Mouse (Mus musculus) liver, postnatal 0 days (tissue): ENCODE measurements at regions not wholly inside any gene's neighbourhood (a gene's known extent, or its start where the extent isn't known, plus 50 kb on each side); places are given as distances from the start of the nearest gene placed in this dataset.

Experiments used
- ATAC-seq: fragments of 200-750 bp; cut with Nextera tagmentation; 2 replicates; pipeline ENCODE4 v1.8.0; 2017; ENCODE audit warnings: mild to moderate bottlenecking, moderate library complexity
- DNase-seq: peaks from one replicate; pipeline ENCODE4 v3.0.0-alpha.2; 2016
- H3K27ac ChIP-seq: fragments of 300-500 bp; sonication (generic); 2 replicates; pipeline ENCODE4 v1.5.1; 2014; ENCODE audit warnings: antibody characterized with exemption, moderate library complexity, mild to moderate bottlenecking, low read depth
- H3K27me3 ChIP-seq: fragments of 300-500 bp; sonication (generic); 2 replicates; pipeline ENCODE4 v1.6.1; 2014; ENCODE audit warnings: low read length, control low read depth, mixed read lengths; ENCODE audit not compliant: insufficient read depth
- H3K36me3 ChIP-seq: fragments of 300-500 bp; sonication (generic); replicated peaks from 2 replicates; pipeline ENCODE4 v1.6.1; 2014; ENCODE audit warnings: mild to moderate bottlenecking, control low read depth, low read length, moderate library complexity, mixed read lengths; ENCODE audit not compliant: insufficient read depth
- H3K4me1 ChIP-seq: fragments of 300-500 bp; sonication (generic); 2 replicates; pipeline ENCODE4 v1.6.1; 2014; ENCODE audit warnings: antibody characterized with exemption, mild to moderate bottlenecking, control low read depth; ENCODE audit not compliant: insufficient read depth
- H3K4me2 ChIP-seq: fragments of 300-500 bp; sonication (generic); 2 replicates; pipeline ENCODE4 v1.6.1; 2014; ENCODE audit warnings: low read depth, mild to moderate bottlenecking, low read length, moderate library complexity, mixed read lengths
- H3K4me3 ChIP-seq: fragments of 300-500 bp; sonication (generic); 2 replicates; pipeline ENCODE4 v1.5.1; 2014; ENCODE audit warnings: low read depth, low read length
- H3K9ac ChIP-seq: fragments of 300-500 bp; sonication (generic); replicated peaks from 2 replicates; pipeline ENCODE4 v1.6.1; 2014; ENCODE audit warnings: mild to moderate bottlenecking, moderate library complexity
- H3K9me3 ChIP-seq: fragments of 300-500 bp; sonication (generic); 2 replicates; pipeline ENCODE4 v1.6.1; 2016; ENCODE audit warnings: mild to moderate bottlenecking, control low read depth, low read length, mixed read lengths
- CTCF ChIP-seq: sonication (generic); IDR thresholded peaks from 2 replicates; pipeline ENCODE4 v1.5.1; 2016; ENCODE audit warnings: antibody characterized with exemption, low read depth
- EP300 ChIP-seq: IDR thresholded peaks from 2 replicates; pipeline ENCODE4 v1.6.1; 2016; ENCODE audit warnings: antibody characterized with exemption, low read depth, mild to moderate bottlenecking
- WGBS: fragments of 180-500 bp; shearing (Covaris S2); extraction: QIAGEN DNeasy Blood & Tissue Kit; methylation state at CpG from one replicate; pipeline ENCODE4 v1.1.7; 2014; ENCODE audit not compliant: insufficient replicate concordance; 5-methylcytosine and 5-hydroxymethylcytosine counted together

DNA sequence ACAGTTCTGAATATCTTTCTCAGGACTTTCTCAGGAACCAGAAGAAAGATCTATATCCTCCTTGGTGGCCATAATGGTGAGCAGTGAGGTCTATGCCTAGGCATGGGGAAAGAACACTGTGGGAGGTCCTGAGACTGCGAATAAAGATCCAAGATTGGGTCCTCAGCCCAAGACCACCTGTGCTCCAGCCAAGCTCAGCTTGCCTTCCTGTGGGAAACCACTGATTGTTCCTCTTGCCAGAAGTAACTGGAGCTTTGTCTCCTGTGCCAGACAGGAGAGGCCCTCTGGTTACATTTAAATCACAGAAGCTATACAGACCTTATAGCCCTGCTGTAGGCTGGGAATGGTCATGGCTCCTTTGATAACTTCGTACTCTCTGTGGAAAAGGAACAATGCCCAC lies 148.8 kb upstream of the Sh3bp4 start:
- Histone ChIP-seq H3K4me3 (no peak overlapping the region), H3K9ac (no peak overlapping the region), H3K9me3 (no peaks in the 10 kb centered on the region), H3K36me3 (no peaks in the 10 kb centered on the region), H3K27ac (no peak overlapping the region), H3K27me3 (no peaks in the 10 kb centered on the region), H3K4me1 (no peaks in the 10 kb centered on the region), H3K4me2 (no peak overlapping the region)
- TF ChIP-seq EP300 (no peak), CTCF (no peak)
- ATAC-seq (no peak), DNase-seq (no peak)
- WGBS, result 61% methylated on average over 2 of the region's 2 CpGs

DNA sequence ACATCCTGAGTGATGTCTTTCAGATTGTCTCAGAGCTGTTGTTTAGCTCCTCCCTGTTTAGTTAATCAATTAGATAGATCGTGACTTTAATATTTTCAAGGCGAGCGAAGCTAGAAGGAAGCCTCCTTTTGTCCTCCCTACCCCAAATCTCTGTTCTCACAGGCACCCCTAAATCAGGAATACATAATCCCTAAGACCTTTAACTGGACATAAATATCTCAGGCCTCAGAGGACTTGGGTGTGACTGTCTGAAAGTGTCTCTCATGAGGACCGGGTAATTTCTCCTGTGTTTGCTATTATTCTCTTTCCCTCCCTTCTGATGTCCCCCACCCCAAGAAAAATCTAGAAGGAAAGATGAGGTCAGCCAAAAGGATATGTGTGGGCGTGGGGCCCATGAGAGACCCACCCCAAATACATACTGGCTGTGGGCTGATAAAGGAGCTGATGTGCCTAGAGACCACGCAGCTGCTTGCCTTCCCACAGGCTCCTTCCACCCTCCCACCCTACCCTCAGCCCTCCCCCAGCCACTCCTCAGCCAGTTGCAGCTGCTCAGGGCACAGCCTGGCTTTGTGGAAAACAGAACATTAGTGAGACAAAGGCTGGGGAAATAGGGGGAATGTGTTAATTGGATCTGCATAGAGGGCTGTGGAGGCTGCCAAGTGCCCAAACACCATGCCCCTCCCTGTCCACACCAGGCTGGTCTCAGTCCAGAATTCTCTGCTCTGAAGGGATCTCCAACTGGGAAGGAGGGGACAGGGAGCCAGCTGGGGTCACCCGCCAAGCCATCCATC lies 146.2 kb upstream of the Sh3bp4 start:
- TF ChIP-seq EP300 (no peak), CTCF (no peak)
- ATAC-seq (no peak), DNase-seq (no peak)
- Histone ChIP-seq H3K4me3 (no peak overlapping the region), H3K27ac (no peak overlapping the region), H3K9me3 (no peaks in the 10 kb centered on the region), H3K9ac (no peak overlapping the region), H3K36me3 (no peaks in the 10 kb centered on the region), H3K4me1 (no peaks in the 10 kb centered on the region), H3K4me2 (no peak overlapping the region), H3K27me3 (no peaks in the 10 kb centered on the region)
- WGBS, result 63% methylated on average over 7 of the region's 7 CpGs

DNA sequence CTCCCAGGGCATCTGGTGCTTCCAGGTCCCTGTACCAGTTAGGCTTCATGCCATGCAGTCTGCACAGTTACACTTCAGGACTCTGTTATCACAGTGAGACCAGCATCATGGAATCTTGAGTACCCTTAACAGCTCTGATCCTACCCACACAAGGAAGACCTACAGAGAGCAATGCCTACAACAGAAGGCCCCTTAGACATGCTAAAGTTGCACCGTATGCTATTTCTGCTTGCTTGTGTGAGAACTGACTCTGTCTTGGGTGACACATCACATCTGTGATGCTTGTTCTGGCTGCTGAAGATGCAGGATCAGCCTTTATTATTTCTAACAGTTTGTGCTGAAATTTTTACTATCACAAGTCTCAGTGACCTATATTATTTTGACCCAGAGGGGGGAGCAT lies 135.0 kb upstream of the Sh3bp4 start:
- Histone ChIP-seq H3K9me3 (no peaks in the 10 kb centered on the region), H3K27ac (no peak overlapping the region), H3K36me3 (no peaks in the 10 kb centered on the region), H3K4me2 (no peak overlapping the region), H3K9ac (no peak overlapping the region), H3K4me1 (no peaks in the 10 kb centered on the region), H3K27me3 (no peaks in the 10 kb centered on the region), H3K4me3 (no peak overlapping the region)
- ATAC-seq, result no peak
- WGBS, result 78% methylated on average over 1 of the region's 1 CpGs
- TF ChIP-seq EP300, result no peak
- TF ChIP-seq CTCF, result no peak
- DNase-seq, result no peak

DNA sequence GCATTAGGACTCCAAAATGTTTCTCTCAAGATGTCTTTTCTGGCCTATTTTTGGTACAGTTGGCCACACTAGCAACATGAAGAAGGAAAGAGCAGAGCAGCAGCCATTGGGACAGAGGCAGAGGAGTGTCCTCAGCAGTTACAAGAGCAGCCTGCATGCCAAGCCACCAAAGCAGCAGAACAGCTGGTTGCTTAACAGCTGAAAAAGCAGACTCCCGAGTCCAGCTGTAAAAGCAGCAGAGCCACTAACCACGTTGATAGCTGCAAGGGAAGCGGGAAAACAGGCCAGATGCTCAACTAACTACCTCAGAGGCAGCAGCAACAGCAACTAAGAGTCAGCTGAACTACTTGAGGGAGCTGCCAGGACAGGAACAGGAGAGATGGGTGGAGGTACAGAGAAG lies 134.4 kb upstream of the Sh3bp4 start:
- Histone ChIP-seq H3K27ac (no peak overlapping the region), H3K9ac (no peak overlapping the region), H3K9me3 (no peaks in the 10 kb centered on the region), H3K4me2 (no peak overlapping the region), H3K36me3 (no peaks in the 10 kb centered on the region), H3K27me3 (no peaks in the 10 kb centered on the region), H3K4me3 (no peak overlapping the region), H3K4me1 (no peaks in the 10 kb centered on the region)
- DNase-seq, result no peak
- ATAC-seq, result no peak
- no peak for TF ChIP-seq EP300
- TF ChIP-seq CTCF, result no peak
- 65% methylated on average over 3 of the region's 3 CpGs for WGBS

DNA sequence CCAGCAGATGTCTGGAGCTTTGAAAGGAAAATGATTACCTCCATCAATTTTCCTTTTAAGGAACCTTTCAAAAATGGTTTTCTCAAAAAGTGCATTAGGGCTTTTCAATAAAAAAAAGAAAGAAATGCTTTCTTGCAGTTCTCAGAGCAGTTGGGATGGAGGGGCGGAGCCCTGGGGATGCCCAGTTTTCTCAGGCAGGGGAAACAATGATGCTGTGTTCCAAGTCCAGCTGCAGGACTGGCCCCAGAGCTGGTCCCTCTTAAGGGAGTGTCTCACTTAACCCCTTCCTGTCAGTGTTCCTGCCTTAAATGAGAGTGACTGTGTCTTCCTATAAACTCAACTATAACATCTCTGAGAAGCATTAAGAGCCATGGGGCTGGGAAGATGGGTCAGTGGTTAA lies 132.9 kb upstream of the Sh3bp4 start:
- H3K27me3 ChIP-seq, result no peaks in the 10 kb centered on the region
- no peaks in the 10 kb centered on the region for H3K9me3 ChIP-seq
- TF ChIP-seq EP300 (no peak), CTCF (no peak)
- H3K4me3 ChIP-seq, result no peak overlapping the region
- no peak overlapping the region for H3K9ac ChIP-seq
- WGBS, result 76% methylated on average over 1 of the region's 1 CpGs
- no peak for DNase-seq
- ATAC-seq, result no peak
- H3K4me1 ChIP-seq, result no peaks in the 10 kb centered on the region
- no peaks in the 10 kb centered on the region for H3K36me3 ChIP-seq
- no peak overlapping the region for H3K4me2 ChIP-seq
- no peak overlapping the region for H3K27ac ChIP-seq

DNA sequence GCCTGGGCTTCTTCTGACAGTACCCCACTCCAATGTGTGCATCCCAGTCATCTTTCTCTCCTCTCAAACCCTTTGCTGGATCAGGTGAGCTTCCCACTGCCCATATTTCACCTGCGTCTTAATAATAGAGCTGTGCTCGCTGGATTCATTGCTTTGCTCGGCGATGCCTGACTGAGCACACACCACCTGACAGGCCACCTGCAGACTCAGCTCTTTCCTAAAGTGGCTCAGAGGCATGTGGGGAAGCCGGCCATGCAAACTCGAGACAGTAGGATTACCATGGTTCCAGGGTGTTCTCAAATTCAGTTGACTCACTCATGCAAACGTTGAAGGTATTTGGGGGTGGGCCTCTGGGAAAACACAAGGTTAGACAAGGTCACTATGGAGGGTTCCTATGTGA lies 131.8 kb upstream of the Sh3bp4 start:
- ATAC-seq, result no peak
- TF ChIP-seq CTCF (no peak), EP300 (no peak)
- 74% methylated on average over 7 of the region's 7 CpGs for WGBS

DNA sequence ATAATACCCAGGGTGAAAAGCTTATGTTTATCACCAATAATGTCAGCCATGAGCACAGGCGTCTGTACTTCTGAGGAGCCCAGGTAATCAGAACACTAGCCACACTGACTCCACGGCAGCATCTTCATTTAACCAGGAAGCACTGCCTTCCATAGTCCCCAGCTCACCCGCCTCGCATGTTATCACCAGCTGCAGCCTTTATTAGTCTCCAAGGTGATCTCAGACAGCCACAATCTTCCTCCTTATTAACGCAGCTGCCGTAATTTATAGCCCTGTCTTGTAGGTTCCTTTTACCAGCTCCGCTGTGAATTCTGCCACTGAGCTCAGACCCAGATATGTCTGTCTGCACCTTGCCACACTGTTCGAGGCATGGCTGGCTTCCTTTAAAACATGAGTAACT lies 127.2 kb upstream of the Sh3bp4 start:
- 42% methylated on average over 8 of the region's 8 CpGs for WGBS
- ATAC-seq, result no peak
- no peak overlapping the region for H3K4me2 ChIP-seq
- no peak overlapping the region for H3K4me3 ChIP-seq
- H3K4me1 ChIP-seq, result no peaks in the 10 kb centered on the region
- H3K27ac ChIP-seq, result no peak overlapping the region
- no peak overlapping the region for H3K9ac ChIP-seq
- TF ChIP-seq CTCF (no peak), EP300 (no peak)
- peaks cover 2% of the 10 kb centered on the region; the same call in 1 of the 2 replicates for H3K9me3 ChIP-seq
- no peak for DNase-seq
- H3K27me3 ChIP-seq, result no peaks in the 10 kb centered on the region
- H3K36me3 ChIP-seq, result no peaks in the 10 kb centered on the region

More for the DNA sequence above, 131.8 kb upstream of the Sh3bp4 start:
- DNase-seq, result no peak
- no peaks in the 10 kb centered on the region for H3K36me3 ChIP-seq
- no peaks in the 10 kb centered on the region for H3K9me3 ChIP-seq
- H3K27me3 ChIP-seq, result no peaks in the 10 kb centered on the region
- H3K27ac ChIP-seq, result no peak overlapping the region
- H3K4me3 ChIP-seq, result no peak overlapping the region
- no peak overlapping the region for H3K9ac ChIP-seq
- no peak overlapping the region for H3K4me2 ChIP-seq
- no peaks in the 10 kb centered on the region for H3K4me1 ChIP-seq
